ENCODE assay signal across 10 mouse cellular contexts in genomic region chr11:72205256-72205655, GRCm38 (mm10). TPM values are rescaled to one million over a fixed set of nuclear protein-coding genes. Genes with fewer than 3 reads are reported as not detected.
DNase-seq lines count a peak whose midpoint lies in the region; ATAC-seq and TF ChIP-seq lines count a peak whose summit lies in the region.
"Had no signal": no experiment of that assay in that cellular context is flagged by ENCODE, and none has a peak within 500 bp of the region (broad histone marks: within the 10 kb centered on the region; RNA-seq: fewer than 3 reads in every experiment).

No protein-coding gene starts in this region.

- ATAC-seq in cerebellum, adult (ENCODE audit: insufficient number of reproducible peaks, low FRiP score, low TSS enrichment): no peak
- ATAC-seq in intestine, postnatal 0 days: no peak
- no peak for ATAC-seq in neural tube, embryonic 15.5 days (ENCODE audit: low FRiP score)

- H3K9ac ChIP-seq in intestine, postnatal 0 days (ENCODE audit: low read depth, low read length): 0 out of 2 replicates have a peak overlapping the region, but pooled peaks have one; percentile 31
- H3K9ac ChIP-seq in neural tube, embryonic 15.5 days (replicated peaks): peak overlapping the region; percentile 87; the same call in 1 of the 2 replicates

- intact Hi-C loops in left cerebral cortex, postnatal 36 days (cut with DNase I): loop anchor here (5.0 kb wide), 1 partner anchor 153 kb away; no protein-coding TSS in a partner anchor

- H3K27ac ChIP-seq in cerebellum, adult 2 months (ENCODE audit: insufficient read depth, low read length): no peak overlapping the region
- H3K27ac ChIP-seq in intestine, postnatal 0 days (ENCODE audit: low read depth, low read length): no peak overlapping the region
- no peak overlapping the region for H3K27ac ChIP-seq in neural tube, embryonic 15.5 days (replicated peaks)
- H3K27ac ChIP-seq: heart, adult 2 months had no signal

- H3K9me3 ChIP-seq in intestine, postnatal 0 days (ENCODE audit: control insufficient read depth): no peaks in the 10 kb centered on the region
- H3K9me3 ChIP-seq in neural tube, embryonic 15.5 days (replicated peaks): no peaks in the 10 kb centered on the region

- WGBS in cerebellum, adult 2 months: 43% methylated on average over 6 of the region's 6 CpGs
- WGBS in intestine, postnatal 0 days: 90% methylated on average over 6 of the region's 6 CpGs
- WGBS in neural tube, embryonic 15.5 days: 81% methylated on average over 6 of the region's 6 CpGs

- H3K36me3 ChIP-seq in intestine, postnatal 0 days (ENCODE audit: control insufficient read depth, insufficient read depth): peaks cover 15% of the 10 kb centered on the region
- H3K36me3 ChIP-seq in neural tube, embryonic 15.5 days: peaks cover 17% of the 10 kb centered on the region

- H3K4me1 ChIP-seq in cerebellum, adult 2 months (ENCODE audit: control insufficient read depth, insufficient read depth, low read length): peaks cover 28% of the 10 kb centered on the region
- H3K4me1 ChIP-seq in intestine, postnatal 0 days (replicated peaks; ENCODE audit: control insufficient read depth, insufficient read depth, low read length): 0 out of 2 replicates have a peak, but pooled peaks cover 5% of the 10 kb centered on the region
- peaks cover 38% of the 10 kb centered on the region for H3K4me1 ChIP-seq in neural tube, embryonic 15.5 days

- DNase-seq in cerebellum, adult 2 months: no peak
- peak; percentile 34 for DNase-seq in right cerebral cortex, adult 18-20 months
- DNase-seq in right cerebral cortex, postnatal 36 days (ENCODE audit: low spot score in 2 of 2): no peak
- DNase-seq in kidney, postnatal 14 days: no peak
- DNase-seq in left cerebral cortex, postnatal 36 days (ENCODE audit: low spot score in 2 of 2): no peak
- DNase-seq: heart, adult 2 months; thymus, adult 2 months had no signal

- H3K4me2 ChIP-seq in intestine, postnatal 0 days (replicated peaks; ENCODE audit: low read depth): no peak overlapping the region
- H3K4me2 ChIP-seq in neural tube, embryonic 15.5 days: peak overlapping the region; percentile 86

- no peak for TF ChIP-seq POLR2A in cerebellum, adult 2 months (IDR thresholded peaks at IDR 0.05; ENCODE audit: borderline replicate concordance, insufficient read depth, low read length)

- H3K27me3 ChIP-seq in cerebellum, adult 2 months (ENCODE audit: control insufficient read depth, insufficient read depth, low read length): no peaks in the 10 kb centered on the region
- no peaks in the 10 kb centered on the region for H3K27me3 ChIP-seq in intestine, postnatal 0 days (replicated peaks; ENCODE audit: control insufficient read depth, insufficient read depth, low read length)
- H3K27me3 ChIP-seq in neural tube, embryonic 15.5 days (replicated peaks): no peaks in the 10 kb centered on the region

- no peak for TF ChIP-seq CTCF in cerebellum, adult 2 months (IDR thresholded peaks at IDR 0.05; ENCODE audit: borderline replicate concordance, insufficient read depth, low read depth, low read length)
- no peak for TF ChIP-seq CTCF in intestine, postnatal 0 days (IDR thresholded peaks at IDR 0.05; ENCODE audit: low read depth)

- peak overlapping the region; percentile 75 for H3K4me3 ChIP-seq in cerebellum, adult 2 months (replicated peaks; ENCODE audit: insufficient read depth, low read depth, low read length)
- H3K4me3 ChIP-seq in intestine, postnatal 0 days (ENCODE audit: low read depth, low read length): no peak overlapping the region
- H3K4me3 ChIP-seq in neural tube, embryonic 15.5 days (replicated peaks): peak overlapping the region; percentile 84

RNA-seq across cellular contexts. Expression of gene Gm43951, which starts 1.4 kb away (rescaled TPM):
- polyA plus RNA-seq in cerebellum, adult 2 months (2012; rRNA removed): 2.8 and 3.1 TPM in 2 replicates
- not detected in 2 replicates for polyA plus RNA-seq in intestine, postnatal 0 days (2015; fragmentation: Nextera tagmentation; extraction: Ambion mirVana)
- 1.00 and 1.4 TPM in 2 replicates for polyA plus RNA-seq in neural tube, embryonic 15.5 days (2015; fragmentation: Nextera tagmentation; extraction: Ambion mirVana)
- total RNA-seq in left cerebral cortex, postnatal 36 days (2021): 10 to 100 TPM in 1 of 2 experiments, 1 to 10 TPM in 1; 9.1 to 15.4 TPM

RNA-seq across cellular contexts. Expression of gene 4933427D14Rik, which starts 2.0 kb away (rescaled TPM):
- 19.4 and 19.8 TPM in 2 replicates for polyA plus RNA-seq in cerebellum, adult 2 months (2012; rRNA removed)
- polyA plus RNA-seq in intestine, postnatal 0 days (2015; fragmentation: Nextera tagmentation; extraction: Ambion mirVana): 4.3 and 4.8 TPM in 2 replicates
- polyA plus RNA-seq in neural tube, embryonic 15.5 days (2015; fragmentation: Nextera tagmentation; extraction: Ambion mirVana): 15.7 and 16.4 TPM in 2 replicates
- 10 to 100 TPM; 26.1 to 39.9 TPM for total RNA-seq in left cerebral cortex, postnatal 36 days (2021)

RNA-seq across cellular contexts. Expression of gene Txndc17, which starts 2.1 kb away (rescaled TPM):
- 51.4 and 62.2 TPM in 2 replicates for polyA plus RNA-seq in cerebellum, adult 2 months (2012; rRNA removed)
- 642 and 665 TPM in 2 replicates for polyA plus RNA-seq in intestine, postnatal 0 days (2015; fragmentation: Nextera tagmentation; extraction: Ambion mirVana)
- 162 and 174 TPM in 2 replicates for polyA plus RNA-seq in neural tube, embryonic 15.5 days (2015; fragmentation: Nextera tagmentation; extraction: Ambion mirVana)
- total RNA-seq in left cerebral cortex, postnatal 36 days (2021): 10 to 100 TPM; 31.0 to 31.3 TPM

RNA-seq across cellular contexts. Expression of gene Med31, which starts 10.1 kb away (rescaled TPM):
- polyA plus RNA-seq in cerebellum, adult 2 months (2012; rRNA removed): 28.5 and 31.7 TPM in 2 replicates
- polyA plus RNA-seq in intestine, postnatal 0 days (2015; fragmentation: Nextera tagmentation; extraction: Ambion mirVana): 23.9 and 25.5 TPM in 2 replicates
- polyA plus RNA-seq in neural tube, embryonic 15.5 days (2015; fragmentation: Nextera tagmentation; extraction: Ambion mirVana): 49.5 and 55.3 TPM in 2 replicates
- total RNA-seq in left cerebral cortex, postnatal 36 days (2021): 10 to 100 TPM; 15.5 to 16.7 TPM
